Mouse (Mus musculus) brown adipose tissue, adult 24 weeks (tissue): Measurements from ENCODE around the gene Hs1bp3. TPM values are rescaled to one million over a fixed set of nuclear protein-coding genes. Genes with fewer than 3 reads are reported as not detected.

Experiments
- H3K27ac ChIP-seq: fragments of 200-500 bp; replicated peaks from 2 replicates; pipeline ENCODE4 v1.5.1; 2012; ENCODE audit warnings: low read depth, mild to moderate bottlenecking, low read length
- H3K4me1 ChIP-seq: fragments of 200-500 bp; 2 replicates; pipeline ENCODE4 v1.6.1; 2012; ENCODE audit warnings: low read length, mixed read lengths; ENCODE audit not compliant: control insufficient read depth, insufficient read depth, insufficient read length
- H3K4me3 ChIP-seq: fragments of 200-500 bp; 2 replicates; pipeline ENCODE4 v1.5.1; 2012; ENCODE audit warnings: low read depth, mild to moderate bottlenecking, low read length, moderate library complexity; ENCODE audit not compliant: insufficient read depth
- polyA plus RNA-seq: library from polyadenylated mRNA; stranded (reverse); fragments of >200 nt; gene quantifications from 2 replicates; pipeline ENCODE4 v1.2.4, GENCODE M21; 2012; ENCODE audit not compliant: missing spikeins, insufficient read depth, insufficient read length

Gene Hs1bp3
- polyA plus RNA-seq, 1 experiment = 7.6 TPM

- H3K27ac ChIP-seq = peak overlapping the region; percentile 44; the same call in 1 of the 2 replicates
- H3K4me3 ChIP-seq = no peak overlapping the region
- peaks cover 19% of the 10 kb centered on the region for H3K4me1 ChIP-seq
Observed at GRCm38 (mm10) chr12:8358344-8358966, 45.2 kb downstream of the Hs1bp3 start.

GRCm38 (mm10) chr12:8359418-8360112, 46.3 kb downstream of the Hs1bp3 start:
- Histone ChIP-seq H3K27ac (peak overlapping the region; percentile 55), H3K4me1 (peaks cover 22% of the 10 kb centered on the region), H3K4me3 (0 out of 2 replicates have a peak overlapping the region, but pooled peaks have one; percentile 24)

- no peak overlapping the region for H3K4me3 ChIP-seq
- peaks cover 31% of the 10 kb centered on the region for H3K4me1 ChIP-seq
- no peak overlapping the region for H3K27ac ChIP-seq
Observed at GRCm38 (mm10) chr12:8361866-8362265, 48.6 kb downstream of the Hs1bp3 start.

GRCm38 (mm10) chr12:8362400-8362799, 49.2 kb downstream of the Hs1bp3 start:
- H3K27ac ChIP-seq = no peak overlapping the region
- peaks cover 31% of the 10 kb centered on the region for H3K4me1 ChIP-seq
- H3K4me3 ChIP-seq = no peak overlapping the region

- H3K4me3 ChIP-seq = no peak overlapping the region
- peaks cover 15% of the 10 kb centered on the region for H3K4me1 ChIP-seq
- no peak overlapping the region for H3K27ac ChIP-seq
Observed at GRCm38 (mm10) chr12:8364321-8364838, 51.1 kb downstream of the Hs1bp3 start.

GRCm38 (mm10) chr12:8365336-8365735, 52.1 kb downstream of the Hs1bp3 start:
- H3K27ac ChIP-seq = no peak overlapping the region
- H3K4me3 ChIP-seq = no peak overlapping the region
- H3K4me1 ChIP-seq = peaks cover 12% of the 10 kb centered on the region; the same call in 1 of the 2 replicates

- no peak overlapping the region for H3K4me3 ChIP-seq
- H3K4me1 ChIP-seq = peaks cover 12% of the 10 kb centered on the region; the same call in 1 of the 2 replicates
- H3K27ac ChIP-seq = no peak overlapping the region
Observed at GRCm38 (mm10) chr12:8365905-8366576, 52.8 kb downstream of the Hs1bp3 start.

- no peak overlapping the region for H3K4me3 ChIP-seq
- H3K27ac ChIP-seq = no peak overlapping the region
- H3K4me1 ChIP-seq = peaks cover 13% of the 10 kb centered on the region; the same call in 1 of the 2 replicates
Observed at GRCm38 (mm10) chr12:8366688-8367087, 53.5 kb downstream of the Hs1bp3 start.

GRCm38 (mm10) chr12:8371746-8372510, 58.7 kb downstream of the Hs1bp3 start:
- Histone ChIP-seq H3K4me3 (no peak overlapping the region), H3K4me1 (peaks cover 2% of the 10 kb centered on the region; the same call in 1 of the 2 replicates), H3K27ac (no peak overlapping the region)

- Histone ChIP-seq H3K4me3 (no peak overlapping the region), H3K27ac (no peak overlapping the region), H3K4me1 (peaks cover 2% of the 10 kb centered on the region; the same call in 1 of the 2 replicates)
Observed at GRCm38 (mm10) chr12:8372511-8373180, 59.4 kb downstream of the Hs1bp3 start.

- Histone ChIP-seq H3K4me3 (no peak overlapping the region), H3K4me1 (peaks cover 4% of the 10 kb centered on the region; the same call in 1 of the 2 replicates), H3K27ac (no peak overlapping the region)
Observed at GRCm38 (mm10) chr12:8373741-8374140, 60.5 kb downstream of the Hs1bp3 start.

GRCm38 (mm10) chr12:8377169-8377568, 63.9 kb downstream of the Hs1bp3 start:
- Histone ChIP-seq H3K4me1 (peaks cover 13% of the 10 kb centered on the region), H3K27ac (no peak overlapping the region), H3K4me3 (no peak overlapping the region)

- peak overlapping the region; percentile 28; the same call in 1 of the 2 replicates for H3K27ac ChIP-seq
- H3K4me1 ChIP-seq = peaks cover 18% of the 10 kb centered on the region
- H3K4me3 ChIP-seq = no peak overlapping the region
Observed at GRCm38 (mm10) chr12:8377955-8378620, 64.9 kb downstream of the Hs1bp3 start.
